Mouse (Mus musculus) cerebellum, postnatal 25 days (tissue): ENCODE measurements at regions not wholly inside any gene's neighbourhood (a gene's known extent, or its start where the extent isn't known, plus 50 kb on each side); places are given as distances from the start of the nearest gene placed in this dataset.

Experiments
- DNase-seq, 2 experiments: peaks; one replicate each; pipeline ENCODE4 v3.0.0; 2021; ENCODE audit warnings: mixed read lengths in 2 of 2

- DNase-seq, result no peak
Measured at GRCm38 (mm10) chr10:96863230-96863629, 246.4 kb downstream of the Btg1 start.

- no peak for DNase-seq
Measured at GRCm38 (mm10) chr10:96866468-96866867, 249.7 kb downstream of the Btg1 start.

GRCm38 (mm10) chr10:96871559-96872160 lies 254.9 kb downstream of the Btg1 start:
- DNase-seq, result no peak

- DNase-seq, result no peak
Measured at GRCm38 (mm10) chr10:96874646-96875045, 257.8 kb downstream of the Btg1 start.

GRCm38 (mm10) chr10:96875676-96876075 lies 258.9 kb downstream of the Btg1 start:
- no peak for DNase-seq

GRCm38 (mm10) chr10:96879425-96879824 lies 262.6 kb downstream of the Btg1 start:
- DNase-seq, result no peak

- peak in 1 of 2 experiments; percentile 32 for DNase-seq
Measured at GRCm38 (mm10) chr10:96880771-96881170, 264.0 kb downstream of the Btg1 start.

- no peak for DNase-seq
Measured at GRCm38 (mm10) chr10:96881212-96881611, 264.4 kb downstream of the Btg1 start.

GRCm38 (mm10) chr10:96881660-96882059 lies 264.9 kb downstream of the Btg1 start:
- no peak for DNase-seq

GRCm38 (mm10) chr10:96901150-96901549 lies 284.3 kb downstream of the Btg1 start:
- DNase-seq, result no peak

GRCm38 (mm10) chr10:96905098-96905809 lies 288.4 kb downstream of the Btg1 start:
- no peak for DNase-seq

GRCm38 (mm10) chr10:96909661-96910315 lies 293.0 kb downstream of the Btg1 start:
- no peak for DNase-seq

- DNase-seq, result no peak
Measured at GRCm38 (mm10) chr10:96921181-96921580, 304.4 kb downstream of the Btg1 start.

GRCm38 (mm10) chr10:96924266-96924672 lies 307.5 kb downstream of the Btg1 start:
- no peak for DNase-seq

- no peak for DNase-seq
Measured at GRCm38 (mm10) chr10:96924722-96925121, 307.9 kb downstream of the Btg1 start.

- DNase-seq, result no peak
Measured at GRCm38 (mm10) chr10:96925771-96926170, 309.0 kb downstream of the Btg1 start.

- DNase-seq, result peak; percentile 66 to 82
Measured at GRCm38 (mm10) chr10:96934661-96935060, 317.9 kb downstream of the Btg1 start.

- no peak for DNase-seq
Measured at GRCm38 (mm10) chr10:96940887-96941518, 324.2 kb downstream of the Btg1 start.

- DNase-seq, result no peak
Measured at GRCm38 (mm10) chr10:96944229-96944628, 327.4 kb downstream of the Btg1 start.

GRCm38 (mm10) chr10:96947971-96948370 lies 331.2 kb downstream of the Btg1 start:
- DNase-seq, result no peak

GRCm38 (mm10) chr10:96948871-96949270 lies 332.1 kb downstream of the Btg1 start:
- DNase-seq, result no peak

- DNase-seq, result peak in 1 of 2 experiments; percentile 15
Measured at GRCm38 (mm10) chr10:96955036-96955775, 338.4 kb downstream of the Btg1 start.
